Mouse (Mus musculus) central nervous system, embryonic 18 days (tissue): ENCODE measurements around the gene Edn1. TPM values are rescaled to one million over a fixed set of nuclear protein-coding genes. Genes with fewer than 3 reads are reported as not detected.

Experiments used
- polyA plus RNA-seq: library from polyadenylated mRNA; depleted of rRNA; stranded (reverse); fragments of >200 nt; gene quantifications from 2 replicates; pipeline ENCODE4 v1.2.3, GENCODE M21; 2012; rRNA removed

Edn1 gene
- 2.5 and 2.9 TPM in 2 replicates for polyA plus RNA-seq

GRCm38 (mm10) chr13:42301161-42301721 is at the start of gene Edn1:
Edn1 (plus strand) TSS chr13:42301476.

Other genes starting within 250 kb of the Edn1 start
- 22.3 and 23.9 TPM in 2 replicates for gene Hivep1, start 249.5 kb upstream of the Edn1 start, polyA plus RNA-seq